Mouse (Mus musculus): ENCODE measurements at regions not wholly inside any gene's neighbourhood (a gene's known extent, or its start where the extent isn't known, plus 50 kb on each side); places are given as distances from the start of the nearest gene placed in this dataset.

DNA sequence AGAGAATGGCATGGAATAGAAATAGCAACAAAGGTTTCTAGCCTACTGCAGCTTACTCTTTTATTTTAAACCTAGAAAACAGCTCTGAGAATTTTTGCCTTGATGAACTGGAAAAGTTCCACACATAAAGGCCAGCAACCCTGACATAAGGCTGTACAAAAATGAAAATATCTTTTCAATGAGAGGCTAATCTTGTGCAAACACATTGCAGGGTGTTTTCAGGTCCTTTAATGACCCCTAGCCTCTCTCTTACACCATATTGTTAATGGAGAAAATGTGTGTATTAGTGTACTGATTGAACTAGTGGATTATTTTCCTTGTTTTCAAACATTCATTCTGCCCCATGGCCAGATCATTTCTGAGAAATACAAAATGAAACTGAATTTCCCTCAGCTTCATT, 158.0 kb upstream of the Tusc1 start (continued):
- no peak for TF ChIP-seq ZKSCAN1 (IDR thresholded peaks at IDR 0.05; ENCODE audit: low read depth, low read length)

DNA sequence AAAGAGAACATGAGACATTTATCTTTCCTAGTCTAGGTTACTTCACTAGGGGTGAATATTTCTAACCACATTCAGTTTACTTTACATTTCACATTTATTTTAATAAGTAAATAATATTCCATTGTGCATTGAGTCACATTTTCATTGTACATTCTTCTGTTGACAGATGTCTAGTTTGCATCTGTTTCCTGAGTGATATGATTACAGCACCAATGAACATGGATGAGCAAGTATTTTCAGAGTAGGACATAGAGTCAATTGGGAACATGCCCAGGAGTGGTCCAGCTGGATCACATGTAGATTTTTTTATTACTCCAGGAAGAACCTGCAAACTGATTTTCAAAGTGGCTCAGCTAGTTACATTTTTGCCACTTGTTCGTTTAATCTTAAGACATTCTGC, 153.3 kb upstream of the Tusc1 start:
- 0 out of 2 replicates have a peak, but pooled peaks have one; percentile 25 for TF ChIP-seq GATA1 (IDR thresholded peaks at IDR 0.05; ENCODE audit: low read depth, low read length)
- TF ChIP-seq TCF12 (IDR thresholded peaks at IDR 0.05; ENCODE audit: low read depth, low read length) = peak; percentile 48; the same call in 1 of the 2 replicates
- TF ChIP-seq EP300 (IDR thresholded peaks at IDR 0.05; ENCODE audit: low read depth in 1 of 2, low read length in 2 of 2) = peak; percentile 21 to 40; a peak in 1 of 4 replicates
- peak; percentile 55; the same call in 1 of the 2 replicates for TF ChIP-seq ETS1 (IDR thresholded peaks at IDR 0.05; ENCODE audit: low read depth, low read length)
- no peak for TF ChIP-seq KAT2A (conservative IDR thresholded peaks at IDR 0.05; ENCODE audit: low read depth, low read length)
- TF ChIP-seq USF1 (IDR thresholded peaks at IDR 0.05; ENCODE audit: low read depth, low read length) = peak; percentile 12; the same call in 1 of the 2 replicates
- DNase-seq (ENCODE audit: low read depth, low spot score) = peak; percentile 41
- no peaks in the 10 kb centered on the region for H3K79me2 ChIP-seq (ENCODE audit: control insufficient read depth, insufficient read depth, low read length, poor library complexity)

DNA sequence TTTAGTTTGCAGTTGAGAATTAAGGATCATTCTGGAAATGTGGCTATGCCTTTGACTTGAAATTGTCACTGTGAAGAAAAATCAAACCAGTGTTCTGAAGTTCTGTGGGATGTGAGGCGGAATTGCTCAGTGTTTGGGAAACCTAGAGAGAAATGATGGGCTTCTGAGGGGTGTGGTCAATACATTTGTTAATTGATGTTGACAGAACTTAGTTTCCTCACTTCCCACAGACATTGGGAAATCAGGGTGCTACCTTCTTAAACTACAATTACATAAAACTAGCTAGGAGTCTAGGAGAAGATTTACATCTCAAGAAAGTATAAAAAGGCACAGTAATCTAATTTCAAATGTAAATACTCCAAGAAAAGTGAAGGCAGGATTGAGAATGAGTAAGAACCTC, 151.1 kb upstream of the Tusc1 start:
- no peaks in the 10 kb centered on the region for H3K27me3 ChIP-seq (ENCODE audit: control insufficient read depth in 1 of 2, insufficient read depth in 2 of 2, low read length in 2 of 2)
- no peaks in the 10 kb centered on the region for H3K79me2 ChIP-seq (ENCODE audit: control insufficient read depth, insufficient read depth, low read length, poor library complexity)
- H3K27ac ChIP-seq (ENCODE audit: control insufficient read depth, low read depth, low read length) = no peak overlapping the region
- no peak for DNase-seq (ENCODE audit: low read depth, low spot score)
- H3K9me3 ChIP-seq (replicated peaks; ENCODE audit: insufficient read depth, low read length) = no peaks in the 10 kb centered on the region
- no peak overlapping the region for H3K4me3 ChIP-seq (ENCODE audit: control insufficient read depth in 1 of 2, insufficient read depth in 1 of 2, low read depth in 2 of 2, low read length in 2 of 2)
- no peak for TF ChIP-seq USF1 (IDR thresholded peaks at IDR 0.05; ENCODE audit: low read depth, low read length)
- no peak for TF ChIP-seq ZNF384 (IDR thresholded peaks at IDR 0.05; ENCODE audit: low read depth, low read length)
- TF ChIP-seq MYC (IDR thresholded peaks at IDR 0.05; ENCODE audit: low read depth, low read length) = no peak
- no peak for TF ChIP-seq ZC3H11A (IDR thresholded peaks at IDR 0.05; ENCODE audit: low read depth, low read length)
- TF ChIP-seq ZKSCAN1 (IDR thresholded peaks at IDR 0.05; ENCODE audit: low read depth, low read length) = no peak
- TF ChIP-seq ETS1 (IDR thresholded peaks at IDR 0.05; ENCODE audit: low read depth, low read length) = no peak
- TF ChIP-seq CHD1 (IDR thresholded peaks at IDR 0.05; ENCODE audit: low read depth, low read length) = no peak
- no peak for TF ChIP-seq POLR2AphosphoS2 (IDR thresholded peaks at IDR 0.05; ENCODE audit: low read length)
- no peak for TF ChIP-seq TBP (IDR thresholded peaks at IDR 0.05; ENCODE audit: low read depth, low read length)
- no peak for TF ChIP-seq MAZ (IDR thresholded peaks at IDR 0.05; ENCODE audit: low read depth, low read length)
- no peak for TF ChIP-seq ZMIZ1 (IDR thresholded peaks at IDR 0.05; ENCODE audit: low read depth, low read length)
- TF ChIP-seq RCOR1 (IDR thresholded peaks at IDR 0.05; ENCODE audit: low read depth, low read length) = no peak
- no peak for TF ChIP-seq HCFC1 (IDR thresholded peaks at IDR 0.05; ENCODE audit: low read depth, low read length)
- TF ChIP-seq TCF12 (IDR thresholded peaks at IDR 0.05; ENCODE audit: low read depth, low read length) = no peak
- TF ChIP-seq UBTF (IDR thresholded peaks at IDR 0.05; ENCODE audit: borderline replicate concordance, insufficient read depth, low read depth, low read length) = no peak
- no peak for TF ChIP-seq MAX (IDR thresholded peaks at IDR 0.05; ENCODE audit: low read length)
- TF ChIP-seq CTCF (IDR thresholded peaks at IDR 0.05 in 2 of 3, conservative IDR thresholded peaks at IDR 0.05 in 1 of 3; ENCODE audit: control insufficient read depth in 1 of 3, insufficient read depth in 1 of 3, low read depth in 2 of 3, low read length in 3 of 3, poor library complexity in 1 of 3, severe bottlenecking in 1 of 3) = no peak
- TF ChIP-seq GABPA (IDR thresholded peaks at IDR 0.05; ENCODE audit: low read depth, low read length) = no peak
- no peak for TF ChIP-seq NRF1 (IDR thresholded peaks at IDR 0.05; ENCODE audit: insufficient read depth, low read depth, low read length, poor library complexity, severe bottlenecking)
- no peak overlapping the region for H3K9ac ChIP-seq (ENCODE audit: control insufficient read depth, low read depth, low read length, poor library complexity, severe bottlenecking)
- peaks cover 5 to 13% of the 10 kb centered on the region in 2 experiments for H3K4me1 ChIP-seq (ENCODE audit: control insufficient read depth in 1 of 2, insufficient read depth in 2 of 2, low read length in 2 of 2)
- peaks cover 0 to 20% of the 10 kb centered on the region in 2 experiments; a peak in 2 of 4 replicates for H3K36me3 ChIP-seq (ENCODE audit: control insufficient read depth in 1 of 2, insufficient read depth in 2 of 2, low read length in 2 of 2)

More for the DNA sequence above, 153.3 kb upstream of the Tusc1 start:
- Histone ChIP-seq H3K4me1 (ENCODE audit: control insufficient read depth in 1 of 2, insufficient read depth in 2 of 2, low read length in 2 of 2) (peaks cover 5 to 9% of the 10 kb centered on the region in 2 experiments), H3K36me3 (ENCODE audit: control insufficient read depth in 1 of 2, insufficient read depth in 2 of 2, low read length in 2 of 2) (peaks cover 0 to 15% of the 10 kb centered on the region in 2 experiments; a peak in 2 of 4 replicates), H3K4me3 (ENCODE audit: control insufficient read depth in 1 of 2, insufficient read depth in 1 of 2, low read depth in 2 of 2, low read length in 2 of 2) (no peak overlapping the region), H3K9me3 (replicated peaks; ENCODE audit: insufficient read depth, low read length) (no peaks in the 10 kb centered on the region), H3K27me3 (ENCODE audit: control insufficient read depth in 1 of 2, insufficient read depth in 2 of 2, low read length in 2 of 2) (no peaks in the 10 kb centered on the region), H3K9ac (ENCODE audit: control insufficient read depth, low read depth, low read length, poor library complexity, severe bottlenecking) (no peak overlapping the region), H3K27ac (ENCODE audit: control insufficient read depth, low read depth, low read length) (no peak overlapping the region)
